Mouse (Mus musculus) midbrain, embryonic 16.5 days (tissue): Measurements from ENCODE around the gene Nol6. TPM values are rescaled to one million over a fixed set of nuclear protein-coding genes. Genes with fewer than 3 reads are reported as not detected.

Experiments used
- ATAC-seq: fragments of 200-750 bp; cut with Nextera tagmentation; 2 replicates; pipeline ENCODE4 v1.8.0; 2017; ENCODE audit warnings: moderate TSS enrichment
- H3K27ac ChIP-seq: fragments of 300-500 bp; sonication (generic); 2 replicates; pipeline ENCODE4 v1.5.1; 2014; ENCODE audit warnings: mild to moderate bottlenecking, low read length, mixed read lengths
- H3K27me3 ChIP-seq: fragments of 300-500 bp; sonication (generic); 2 replicates; pipeline ENCODE4 v1.6.1; 2014; ENCODE audit warnings: low read depth, low read length, mixed read lengths; ENCODE audit not compliant: control insufficient read depth, insufficient read depth
- H3K36me3 ChIP-seq: fragments of 300-500 bp; sonication (generic); 2 replicates; pipeline ENCODE4 v1.6.1; 2014; ENCODE audit warnings: mild to moderate bottlenecking, low read length, moderate library complexity, mixed read lengths; ENCODE audit not compliant: control insufficient read depth, insufficient read depth
- H3K4me1 ChIP-seq: fragments of 300-500 bp; sonication (generic); 2 replicates; pipeline ENCODE4 v1.6.1; 2014; ENCODE audit warnings: mild to moderate bottlenecking, low read length, mixed read lengths; ENCODE audit not compliant: control insufficient read depth, insufficient read depth
- H3K4me2 ChIP-seq: fragments of 300-500 bp; sonication (generic); 2 replicates; pipeline ENCODE4 v1.6.1; 2014; ENCODE audit warnings: mild to moderate bottlenecking, low read length, mixed read lengths
- H3K4me3 ChIP-seq: fragments of 300-500 bp; sonication (generic); 2 replicates; pipeline ENCODE4 v1.5.1; 2014; ENCODE audit warnings: low read depth, mild to moderate bottlenecking, low read length, moderate library complexity, mixed read lengths
- H3K9ac ChIP-seq: fragments of 300-500 bp; sonication (generic); 2 replicates; pipeline ENCODE4 v1.6.1; 2014; ENCODE audit warnings: low read depth, low read length, mixed read lengths
- H3K9me3 ChIP-seq: fragments of 300-500 bp; sonication (generic); replicated peaks from 2 replicates; pipeline ENCODE4 v1.6.1; 2014; ENCODE audit warnings: mild to moderate bottlenecking, low read length, mixed read lengths; ENCODE audit not compliant: control insufficient read depth, poor library complexity, severe bottlenecking
- WGBS: fragments of 180-500 bp; shearing (Covaris S2); extraction: QIAGEN DNeasy Blood & Tissue Kit; methylation state at CpG from one replicate; pipeline ENCODE4 v1.1.7; 2014; 5-methylcytosine and 5-hydroxymethylcytosine counted together
- polyA plus RNA-seq: library from polyadenylated mRNA; unstranded; fragments of >200 nt; fragmentation: Nextera tagmentation; extraction: Ambion mirVana; gene quantifications from 2 replicates; pipeline ENCODE4 v1.2.1, GENCODE M21; 2015

Nol6 gene
- polyA plus RNA-seq, 1 experiment from 2014 or later, result 43.6 TPM

- no peaks in the 10 kb centered on the region for H3K27me3 ChIP-seq
- H3K9ac ChIP-seq, result no peak overlapping the region
- no peak overlapping the region for H3K27ac ChIP-seq
- no peaks in the 10 kb centered on the region for H3K9me3 ChIP-seq
- no peak for ATAC-seq
- H3K4me2 ChIP-seq, result no peak overlapping the region
- 76% methylated on average over 6 of the region's 6 CpGs for WGBS
- H3K36me3 ChIP-seq, result no peaks in the 10 kb centered on the region
- H3K4me3 ChIP-seq, result no peak overlapping the region
- H3K4me1 ChIP-seq, result no peaks in the 10 kb centered on the region
These were observed 45.5 kb downstream of the Nol6 start for GRCm38 (mm10) chr4:41078726-41079125.

GRCm38 (mm10) chr4:41074461-41074860 lies 49.8 kb downstream of the Nol6 start:
- WGBS, result 71% methylated on average over 6 of the region's 6 CpGs
- Histone ChIP-seq H3K9ac (no peak overlapping the region), H3K4me2 (no peak overlapping the region), H3K27ac (no peak overlapping the region), H3K9me3 (no peaks in the 10 kb centered on the region), H3K27me3 (no peaks in the 10 kb centered on the region), H3K4me1 (no peaks in the 10 kb centered on the region), H3K36me3 (no peaks in the 10 kb centered on the region), H3K4me3 (no peak overlapping the region)
- no peak for ATAC-seq

GRCm38 (mm10) chr4:41073008-41073817 lies 51.0 kb downstream of the Nol6 start:
- WGBS, result 80% methylated on average over 12 of the region's 12 CpGs
- Histone ChIP-seq H3K4me3 (no peak overlapping the region), H3K27me3 (no peaks in the 10 kb centered on the region), H3K27ac (no peak overlapping the region), H3K9me3 (no peaks in the 10 kb centered on the region), H3K36me3 (no peaks in the 10 kb centered on the region), H3K4me2 (no peak overlapping the region), H3K4me1 (no peaks in the 10 kb centered on the region), H3K9ac (no peak overlapping the region)
- ATAC-seq, result no peak

- H3K27me3 ChIP-seq, result no peaks in the 10 kb centered on the region
- 72% methylated on average over 14 of the region's 14 CpGs for WGBS
- H3K9ac ChIP-seq, result no peak overlapping the region
- no peak overlapping the region for H3K27ac ChIP-seq
- ATAC-seq, result no peak
- no peaks in the 10 kb centered on the region for H3K4me1 ChIP-seq
- no peaks in the 10 kb centered on the region for H3K36me3 ChIP-seq
- no peak overlapping the region for H3K4me2 ChIP-seq
- no peaks in the 10 kb centered on the region for H3K9me3 ChIP-seq
- H3K4me3 ChIP-seq, result no peak overlapping the region
These were observed 52.5 kb downstream of the Nol6 start for GRCm38 (mm10) chr4:41071500-41072429.

DNA sequence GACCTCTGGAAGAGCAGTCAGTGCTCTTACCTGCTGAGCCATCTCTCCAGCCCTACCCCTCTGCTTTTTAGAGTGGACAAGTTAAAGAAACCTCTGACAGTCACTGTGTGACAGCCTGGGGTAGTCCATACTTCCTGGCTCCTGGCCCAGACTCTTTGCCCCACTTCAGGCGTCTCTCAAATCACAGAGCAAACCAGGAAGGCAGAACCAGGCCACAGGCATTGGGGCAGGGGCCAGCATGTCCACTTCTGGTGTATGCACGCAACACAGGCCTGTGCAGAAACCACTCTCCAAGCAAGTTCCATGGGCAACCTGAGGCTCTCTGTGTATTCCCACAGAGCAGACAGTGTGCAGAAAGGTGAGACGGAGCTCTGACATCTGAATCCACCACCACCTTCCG lies 59.1 kb downstream of the Nol6 start:
- no peak overlapping the region for H3K27ac ChIP-seq
- H3K4me1 ChIP-seq, result no peaks in the 10 kb centered on the region
- H3K9me3 ChIP-seq, result no peaks in the 10 kb centered on the region
- H3K4me2 ChIP-seq, result no peak overlapping the region
- H3K4me3 ChIP-seq, result no peak overlapping the region
- no peaks in the 10 kb centered on the region for H3K36me3 ChIP-seq
- WGBS, result 88% methylated on average over 4 of the region's 4 CpGs
- H3K27me3 ChIP-seq, result no peaks in the 10 kb centered on the region
- H3K9ac ChIP-seq, result no peak overlapping the region
- no peak for ATAC-seq

Other genes with a start within 250 kb of the Nol6 start
- not detected in 2 replicates for gene Spink4, start 204.4 kb downstream of the Nol6 start, polyA plus RNA-seq
- 166 and 181 TPM in 2 replicates for gene Bag1, start 176.2 kb downstream of the Nol6 start, polyA plus RNA-seq
- gene Chmp5, start 176.0 kb downstream of the Nol6 start, polyA plus RNA-seq, result 157 and 161 TPM in 2 replicates
- gene Nfx1, start 153.5 kb downstream of the Nol6 start, polyA plus RNA-seq, result 115 and 120 TPM in 2 replicates
- not detected in 2 replicates for gene Aqp7, start 76.3 kb downstream of the Nol6 start, polyA plus RNA-seq
- gene Aqp3, start 26.3 kb downstream of the Nol6 start, polyA plus RNA-seq, result 0.24 and 0.41 TPM in 2 replicates
- 51.1 and 57.5 TPM in 2 replicates for gene Ube2r2, start 11.3 kb upstream of the Nol6 start, polyA plus RNA-seq
- 56.4 and 57.6 TPM in 2 replicates for gene Ubap2, start 150.7 kb upstream of the Nol6 start, polyA plus RNA-seq
- 76.6 and 83.6 TPM in 2 replicates for gene Dcaf12, start 190.4 kb upstream of the Nol6 start, polyA plus RNA-seq
- gene Ubap1, start 224.5 kb upstream of the Nol6 start, polyA plus RNA-seq, result 64.4 and 69.0 TPM in 2 replicates